Mouse (Mus musculus) liver, embryonic 12.5 days (tissue): ENCODE results near the gene Msrb3. TPM values are rescaled to one million over a fixed set of nuclear protein-coding genes. Genes with fewer than 3 reads are reported as not detected.
"Not testable (repeated sequence)": the region's sequence is repeated elsewhere in the genome, so short reads cannot be mapped to it uniquely, and the experiment has no call there.

ENCODE experiments used
- ATAC-seq: fragments of 200-750 bp; cut with Nextera tagmentation; 2 replicates; pipeline ENCODE4 v1.8.0; 2017; ENCODE audit warnings: moderate number of reproducible peaks, mild to moderate bottlenecking, moderate library complexity
- H3K27ac ChIP-seq: fragments of 300-500 bp; sonication (generic); 2 replicates; pipeline ENCODE4 v1.5.1; 2016; ENCODE audit warnings: mild to moderate bottlenecking
- H3K27me3 ChIP-seq: fragments of 300-500 bp; sonication (generic); replicated peaks from 2 replicates; pipeline ENCODE4 v1.6.1; 2016; ENCODE audit warnings: mild to moderate bottlenecking, moderate library complexity
- H3K36me3 ChIP-seq: fragments of 300-500 bp; sonication (generic); 2 replicates; pipeline ENCODE4 v1.6.1; 2016; ENCODE audit warnings: mild to moderate bottlenecking, moderate library complexity
- H3K4me1 ChIP-seq: fragments of 300-500 bp; sonication (generic); 2 replicates; pipeline ENCODE4 v1.6.1; 2016
- H3K4me2 ChIP-seq: fragments of 300-500 bp; sonication (generic); 2 replicates; pipeline ENCODE4 v1.6.1; 2016; ENCODE audit warnings: mild to moderate bottlenecking, moderate library complexity
- H3K4me3 ChIP-seq: fragments of 300-500 bp; sonication (generic); 2 replicates; pipeline ENCODE4 v1.5.1; 2016; ENCODE audit warnings: mild to moderate bottlenecking, moderate library complexity
- H3K9ac ChIP-seq: fragments of 300-500 bp; sonication (generic); 2 replicates; pipeline ENCODE4 v1.6.1; 2016; ENCODE audit warnings: mild to moderate bottlenecking, moderate library complexity
- H3K9me3 ChIP-seq: fragments of 300-500 bp; sonication (generic); replicated peaks from 2 replicates; pipeline ENCODE4 v1.6.1; 2016; ENCODE audit warnings: mild to moderate bottlenecking, moderate library complexity
- WGBS: fragments of 180-500 bp; shearing (Covaris S2); methylation state at CpG from one replicate; pipeline ENCODE4 v1.1.7; 2016; ENCODE audit not compliant: insufficient replicate concordance; 5-methylcytosine and 5-hydroxymethylcytosine counted together
- polyA plus RNA-seq: library from polyadenylated mRNA; unstranded; fragments of >200 nt; fragmentation: Nextera tagmentation; extraction: Ambion mirVana; gene quantifications from 2 replicates; pipeline ENCODE4 v1.2.1, GENCODE M21; 2016

The Msrb3 gene
- polyA plus RNA-seq, 1 experiment from 2014 or later, result 1.7 TPM

GRCm38 (mm10) chr10:120760679-120761078 lies 138.2 kb downstream of the Msrb3 start:
- Histone ChIP-seq H3K4me1 (no peaks in the 10 kb centered on the region; the same call in 1 of the 2 replicates), H3K4me3 (no peak overlapping the region), H3K9me3 (no peaks in the 10 kb centered on the region), H3K4me2 (no peak overlapping the region), H3K36me3 (no peaks in the 10 kb centered on the region), H3K27me3 (no peaks in the 10 kb centered on the region), H3K9ac (no peak overlapping the region), H3K27ac (no peak overlapping the region)
- 76% methylated on average over 12 of the region's 12 CpGs for WGBS
- ATAC-seq, result no peak

- H3K9ac ChIP-seq, result no peak overlapping the region
- 73% methylated on average over 6 of the region's 6 CpGs for WGBS
- H3K4me2 ChIP-seq, result no peak overlapping the region
- no peak for ATAC-seq
- no peaks in the 10 kb centered on the region for H3K27me3 ChIP-seq
- H3K27ac ChIP-seq, result no peak overlapping the region
- no peaks in the 10 kb centered on the region for H3K9me3 ChIP-seq
- no peak overlapping the region for H3K4me3 ChIP-seq
- no peaks in the 10 kb centered on the region; the same call in 1 of the 2 replicates for H3K4me1 ChIP-seq
- no peaks in the 10 kb centered on the region for H3K36me3 ChIP-seq
Measured at GRCm38 (mm10) chr10:120759883-120760282, 139.0 kb downstream of the Msrb3 start.

GRCm38 (mm10) chr10:120752454-120752853 lies 146.4 kb downstream of the Msrb3 start:
- Histone ChIP-seq H3K36me3 (no peaks in the 10 kb centered on the region), H3K4me3 (no peak overlapping the region), H3K4me2 (no peak overlapping the region), H3K27me3 (no peaks in the 10 kb centered on the region), H3K9me3 (no peaks in the 10 kb centered on the region), H3K9ac (no peak overlapping the region), H3K27ac (no peak overlapping the region), H3K4me1 (no peaks in the 10 kb centered on the region)
- WGBS, result 50% methylated on average over 5 of the region's 5 CpGs
- no peak for ATAC-seq

- H3K4me1 ChIP-seq, result no peaks in the 10 kb centered on the region
- H3K4me2 ChIP-seq, result no peak overlapping the region
- WGBS, result 48% methylated on average over 11 of the region's 11 CpGs
- H3K27ac ChIP-seq, result 0 out of 2 replicates have a peak overlapping the region, but pooled peaks have one; percentile 6
- ATAC-seq, result 0 out of 2 replicates have a peak, but pooled peaks have one; percentile 40
- H3K4me3 ChIP-seq, result no peak overlapping the region
- no peaks in the 10 kb centered on the region for H3K36me3 ChIP-seq
- no peaks in the 10 kb centered on the region for H3K9me3 ChIP-seq
- no peaks in the 10 kb centered on the region for H3K27me3 ChIP-seq
- no peak overlapping the region for H3K9ac ChIP-seq
Measured at GRCm38 (mm10) chr10:120751821-120752261, 147.1 kb downstream of the Msrb3 start.

- Histone ChIP-seq H3K9ac (no peak overlapping the region), H3K4me2 (no peak overlapping the region), H3K27ac (0 out of 2 replicates have a peak overlapping the region, but pooled peaks have one; percentile 6), H3K9me3 (no peaks in the 10 kb centered on the region), H3K4me3 (no peak overlapping the region), H3K36me3 (no peaks in the 10 kb centered on the region), H3K27me3 (0 out of 2 replicates have a peak, but pooled peaks cover 2% of the 10 kb centered on the region), H3K4me1 (no peaks in the 10 kb centered on the region)
- 76% methylated on average over 11 of the region's 11 CpGs for WGBS
- no peak for ATAC-seq
Measured at GRCm38 (mm10) chr10:120751295-120751722, 147.6 kb downstream of the Msrb3 start.

GRCm38 (mm10) chr10:120749556-120749955 lies 149.3 kb downstream of the Msrb3 start:
- not testable (repeated sequence) for H3K4me3 ChIP-seq, H3K4me1 ChIP-seq, H3K9ac ChIP-seq, H3K4me2 ChIP-seq, H3K27ac ChIP-seq, ATAC-seq, H3K9me3 ChIP-seq, H3K36me3 ChIP-seq
- WGBS, result 73% methylated on average over 5 of the region's 5 CpGs
- peaks cover 16% of the 10 kb centered on the region; the same call in 1 of the 2 replicates for H3K27me3 ChIP-seq

GRCm38 (mm10) chr10:120748156-120748555 lies 150.7 kb downstream of the Msrb3 start:
- no peak overlapping the region for H3K4me2 ChIP-seq
- no peaks in the 10 kb centered on the region for H3K36me3 ChIP-seq
- no peak overlapping the region for H3K4me3 ChIP-seq
- no peak for ATAC-seq
- peaks cover 29% of the 10 kb centered on the region; the same call in 1 of the 2 replicates for H3K27me3 ChIP-seq
- 75% methylated on average over 6 of the region's 6 CpGs for WGBS
- no peaks in the 10 kb centered on the region for H3K4me1 ChIP-seq
- H3K27ac ChIP-seq, result no peak overlapping the region
- H3K9ac ChIP-seq, result no peak overlapping the region
- no peaks in the 10 kb centered on the region for H3K9me3 ChIP-seq

GRCm38 (mm10) chr10:120745138-120745856 lies 153.6 kb downstream of the Msrb3 start:
- no peak for ATAC-seq
- Histone ChIP-seq H3K27ac (peak overlapping the region; percentile 25; the same call in 1 of the 2 replicates), H3K9me3 (no peaks in the 10 kb centered on the region), H3K9ac (peak overlapping the region; percentile 22; the same call in 1 of the 2 replicates), H3K36me3 (no peaks in the 10 kb centered on the region), H3K4me2 (peak overlapping the region; percentile 59), H3K4me3 (peak overlapping the region; percentile 29), H3K4me1 (no peaks in the 10 kb centered on the region), H3K27me3 (peaks cover 38% of the 10 kb centered on the region; the same call in 1 of the 2 replicates)
- 13% methylated on average over 18 of the region's 18 CpGs for WGBS

- WGBS, result 11% methylated on average over 14 of the region's 15 CpGs
- H3K27me3 ChIP-seq, result peaks cover 38% of the 10 kb centered on the region; the same call in 1 of the 2 replicates
- no peaks in the 10 kb centered on the region for H3K4me1 ChIP-seq
- no peaks in the 10 kb centered on the region for H3K36me3 ChIP-seq
- ATAC-seq, result no peak
- H3K9me3 ChIP-seq, result no peaks in the 10 kb centered on the region
- peak overlapping the region; percentile 59 for H3K4me2 ChIP-seq
- H3K9ac ChIP-seq, result peak overlapping the region; percentile 22; the same call in 1 of the 2 replicates
- H3K4me3 ChIP-seq, result peak overlapping the region; percentile 29
- H3K27ac ChIP-seq, result peak overlapping the region; percentile 45; the same call in 1 of the 2 replicates
Measured at GRCm38 (mm10) chr10:120744441-120745137, 154.3 kb downstream of the Msrb3 start.

GRCm38 (mm10) chr10:120736508-120737069 lies 162.3 kb downstream of the Msrb3 start:
- 29% methylated on average over 14 of the region's 14 CpGs for WGBS
- Histone ChIP-seq H3K27me3 (peaks cover 21% of the 10 kb centered on the region), H3K9me3 (no peaks in the 10 kb centered on the region), H3K4me3 (no peak overlapping the region), H3K4me2 (peak overlapping the region; percentile 49; the same call in 1 of the 2 replicates), H3K9ac (no peak overlapping the region), H3K4me1 (peaks cover 3% of the 10 kb centered on the region; the same call in 1 of the 2 replicates), H3K36me3 (no peaks in the 10 kb centered on the region), H3K27ac (no peak overlapping the region)
- ATAC-seq, result no peak

GRCm38 (mm10) chr10:120735722-120736507 lies 163.0 kb downstream of the Msrb3 start:
- H3K4me2 ChIP-seq, result peak overlapping the region; percentile 49
- peaks cover 3% of the 10 kb centered on the region; the same call in 1 of the 2 replicates for H3K4me1 ChIP-seq
- H3K9me3 ChIP-seq, result no peaks in the 10 kb centered on the region
- no peak for ATAC-seq
- 13% methylated on average over 25 of the region's 25 CpGs for WGBS
- peak overlapping the region; percentile 19; the same call in 1 of the 2 replicates for H3K4me3 ChIP-seq
- H3K27ac ChIP-seq, result no peak overlapping the region
- H3K27me3 ChIP-seq, result peaks cover 19% of the 10 kb centered on the region
- H3K9ac ChIP-seq, result no peak overlapping the region
- no peaks in the 10 kb centered on the region for H3K36me3 ChIP-seq
